Mouse (Mus musculus) midbrain, embryonic 11.5 days (tissue): ENCODE measurements at regions not wholly inside any gene's neighbourhood (a gene's known extent, or its start where the extent isn't known, plus 50 kb on each side); places are given as distances from the start of the nearest gene placed in this dataset.
A peak's percentile ranks its signal among the peaks of the same experiment; 100 is the strongest.
"Not testable (repeated sequence)": the region's sequence is repeated elsewhere in the genome, so short reads cannot be mapped to it uniquely, and the experiment has no call there.

Source experiments
- ATAC-seq: fragments of 200-750 bp; cut with Nextera tagmentation; 2 replicates; pipeline ENCODE4 v1.8.0; 2017; ENCODE audit warnings: moderate TSS enrichment, moderate library complexity; ENCODE audit not compliant: low FRiP score
- DNase-seq: peaks from one replicate; pipeline ENCODE4 v3.0.0; 2015; ENCODE audit warnings: low spot score; ENCODE audit errors: missing footprints
- H3K27ac ChIP-seq: fragments of 300-500 bp; sonication (generic); 2 replicates; pipeline ENCODE4 v1.5.1; 2014; ENCODE audit warnings: low read depth, low read length
- H3K27me3 ChIP-seq: fragments of 300-500 bp; sonication (generic); 2 replicates; pipeline ENCODE4 v1.6.1; 2014; ENCODE audit warnings: mild to moderate bottlenecking, low read length, moderate library complexity, mixed read lengths; ENCODE audit not compliant: control insufficient read depth, insufficient read depth
- H3K36me3 ChIP-seq: fragments of 300-500 bp; sonication (generic); 2 replicates; pipeline ENCODE4 v1.6.1; 2014; ENCODE audit warnings: mild to moderate bottlenecking, low read length, moderate library complexity, mixed read lengths; ENCODE audit not compliant: control insufficient read depth, insufficient read depth
- H3K4me1 ChIP-seq: fragments of 300-500 bp; sonication (generic); 2 replicates; pipeline ENCODE4 v1.6.1; 2014; ENCODE audit warnings: low read length; ENCODE audit not compliant: control insufficient read depth, insufficient read depth
- H3K4me2 ChIP-seq: fragments of 300-500 bp; sonication (generic); 2 replicates; pipeline ENCODE4 v1.6.1; 2014; ENCODE audit warnings: mild to moderate bottlenecking, moderate library complexity
- H3K4me3 ChIP-seq: fragments of 300-500 bp; sonication (generic); 2 replicates; pipeline ENCODE4 v1.5.1; 2014; ENCODE audit warnings: low read depth, low read length
- H3K9ac ChIP-seq: fragments of 300-500 bp; sonication (generic); 2 replicates; pipeline ENCODE4 v1.6.1; 2014; ENCODE audit warnings: low read length
- H3K9me3 ChIP-seq: fragments of 300-500 bp; sonication (generic); 2 replicates; pipeline ENCODE4 v1.6.1; 2016; ENCODE audit warnings: low read length; ENCODE audit not compliant: control insufficient read depth
- WGBS: fragments of 180-500 bp; shearing (Covaris S2); extraction: QIAGEN DNeasy Blood & Tissue Kit; methylation state at CpG from one replicate; pipeline ENCODE4 v1.1.7; 2014; 5-methylcytosine and 5-hydroxymethylcytosine counted together

DNA sequence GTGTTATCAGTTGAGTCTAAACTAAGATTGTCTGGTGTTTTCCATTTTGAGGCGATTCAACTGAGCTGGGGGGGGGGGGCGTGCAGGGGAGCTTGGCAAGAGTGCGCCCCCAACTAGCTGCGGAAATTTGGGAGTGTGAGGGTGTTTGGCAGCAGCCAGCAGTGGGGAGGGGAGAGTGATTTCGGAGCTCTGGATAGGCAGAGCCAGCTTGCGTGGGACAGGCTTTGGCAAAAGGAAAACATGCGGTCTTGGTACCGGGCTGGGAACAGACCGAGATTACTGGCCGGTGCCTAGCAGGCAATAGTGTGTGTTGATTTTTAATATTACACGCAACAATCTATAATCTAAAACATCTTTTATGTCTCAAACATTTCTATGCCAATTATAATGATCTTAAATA, 199.4 kb upstream of the Cdk6 start:
- not testable (repeated sequence) for H3K4me1 ChIP-seq, H3K27me3 ChIP-seq, ATAC-seq, H3K9me3 ChIP-seq, H3K4me2 ChIP-seq, H3K9ac ChIP-seq, H3K4me3 ChIP-seq, H3K36me3 ChIP-seq, H3K27ac ChIP-seq, DNase-seq
- 93% methylated on average over 11 of the region's 11 CpGs for WGBS

DNA sequence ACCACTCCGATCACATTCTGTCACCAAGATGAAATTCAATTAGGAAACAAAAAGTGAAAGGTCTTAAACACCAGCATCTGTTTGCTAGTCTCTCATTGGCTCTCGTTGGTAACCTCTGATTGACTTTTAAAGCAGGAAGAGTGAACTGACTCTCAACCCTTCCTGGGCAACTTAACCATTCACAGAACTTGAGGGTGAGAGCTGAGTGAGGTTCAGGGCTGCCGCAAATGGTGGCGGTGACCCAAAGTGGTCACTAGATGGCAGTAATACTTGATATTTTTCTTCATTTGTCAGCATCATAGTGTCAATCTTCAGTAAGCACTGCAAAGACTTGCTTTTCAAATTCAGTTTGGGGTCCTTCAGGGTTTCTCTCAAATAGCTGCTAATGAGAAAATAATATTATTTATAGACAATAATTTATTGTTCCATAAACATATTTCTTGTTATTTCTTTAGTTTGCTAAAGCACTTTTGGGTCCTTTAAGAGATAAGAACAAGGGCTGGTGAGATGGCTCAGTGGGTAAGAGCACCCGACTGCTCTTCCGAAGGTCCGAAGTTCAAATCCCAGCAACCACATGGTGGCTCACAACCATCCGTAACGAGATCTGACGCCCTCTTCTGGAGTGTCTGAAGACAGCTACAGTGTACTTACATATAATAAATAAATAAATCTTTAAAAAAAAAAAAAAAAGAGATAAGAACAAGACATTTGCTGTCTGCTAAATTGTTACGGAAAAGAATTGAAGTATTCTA, 194.6 kb upstream of the Cdk6 start:
- not testable (repeated sequence) for H3K9me3 ChIP-seq, H3K4me3 ChIP-seq, H3K36me3 ChIP-seq, H3K4me1 ChIP-seq, H3K27me3 ChIP-seq, H3K9ac ChIP-seq, H3K27ac ChIP-seq, H3K4me2 ChIP-seq
- peak; percentile 84 for DNase-seq
- WGBS, result 43% methylated on average over 8 of the region's 11 CpGs
- ATAC-seq, result peak; percentile 65

DNA sequence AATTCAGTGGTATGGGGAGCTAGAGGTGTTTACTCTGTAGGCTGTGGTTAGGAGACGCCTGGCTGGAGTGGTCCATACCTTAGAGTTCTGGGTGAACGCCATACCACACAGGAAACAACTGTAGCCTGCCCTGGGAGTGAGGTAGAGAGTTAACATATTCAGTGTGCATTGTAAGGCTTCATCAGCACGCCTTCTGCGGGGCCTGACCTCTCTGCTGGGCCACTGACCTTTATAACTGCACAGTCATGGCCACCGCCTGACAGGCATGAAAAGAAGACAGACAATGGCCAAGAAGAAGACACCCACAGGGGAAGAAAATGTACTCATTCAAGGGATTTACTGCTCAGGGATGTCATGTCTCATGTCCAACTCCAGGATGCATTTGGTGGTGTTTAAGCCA, 191.4 kb upstream of the Cdk6 start:
- not testable (repeated sequence) for H3K4me2 ChIP-seq, H3K9ac ChIP-seq, H3K27ac ChIP-seq, H3K4me3 ChIP-seq, H3K27me3 ChIP-seq, H3K36me3 ChIP-seq, H3K4me1 ChIP-seq, H3K9me3 ChIP-seq
- DNase-seq (peak; percentile 82), ATAC-seq (peak; percentile 52)
- 24% methylated on average over 5 of the region's 5 CpGs for WGBS

DNA sequence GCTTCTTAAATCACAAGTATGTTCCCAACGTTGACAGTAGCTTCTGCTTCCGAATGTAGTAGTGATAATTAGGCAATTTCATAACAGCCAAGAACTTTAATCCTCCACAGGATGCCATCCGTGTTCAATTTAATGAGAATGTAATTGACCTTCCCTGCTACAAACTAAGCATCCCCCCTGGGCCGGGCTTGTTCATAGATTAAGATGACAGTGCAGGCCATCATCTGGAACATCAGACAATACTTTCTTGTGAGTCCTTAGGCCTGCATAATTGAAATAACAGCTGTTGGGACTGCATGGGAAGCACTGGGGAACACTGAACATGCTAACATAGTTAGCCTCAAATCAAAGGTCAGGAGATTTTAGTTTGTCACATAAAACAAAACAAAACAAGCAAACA, 190.5 kb upstream of the Cdk6 start:
- 47% methylated on average over 4 of the region's 4 CpGs for WGBS
- not testable (repeated sequence) for H3K4me3 ChIP-seq, H3K4me2 ChIP-seq, H3K9me3 ChIP-seq, H3K9ac ChIP-seq, DNase-seq, H3K4me1 ChIP-seq, ATAC-seq, H3K27me3 ChIP-seq, H3K36me3 ChIP-seq
- H3K27ac ChIP-seq, result peak overlapping the region; percentile 9; the same call in 1 of the 2 replicates

DNA sequence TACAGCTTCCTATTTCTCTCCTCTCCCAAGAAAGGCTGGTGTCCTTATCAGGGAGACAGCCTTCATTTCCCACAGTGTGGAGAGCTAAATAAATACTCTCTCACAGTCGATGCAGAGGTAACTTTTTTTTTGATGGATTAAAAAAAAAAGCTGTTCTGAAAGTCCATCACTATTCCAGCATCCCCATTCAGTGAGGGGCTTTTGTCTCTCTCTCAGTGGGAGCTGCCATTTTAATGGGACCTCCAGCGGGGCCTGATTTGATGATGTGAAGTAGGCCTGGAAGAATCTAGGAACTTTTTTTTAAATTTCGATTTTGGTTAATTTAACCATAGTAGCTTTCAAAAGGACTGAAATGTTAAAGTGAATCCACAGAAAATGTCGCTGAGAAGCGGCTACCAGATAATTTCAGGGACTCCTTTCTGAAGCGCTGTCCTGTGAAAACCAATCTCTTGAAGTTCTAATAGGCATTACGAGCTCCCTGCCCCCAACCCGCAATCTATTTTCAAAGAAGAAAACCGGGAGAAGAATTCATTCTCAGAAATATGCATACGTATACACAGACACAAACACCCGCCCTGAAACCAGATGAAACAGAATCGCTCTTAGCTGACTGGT, 189.6 kb upstream of the Cdk6 start:
- H3K27me3 ChIP-seq, H3K4me3 ChIP-seq, H3K4me1 ChIP-seq, H3K36me3 ChIP-seq, H3K9ac ChIP-seq, H3K9me3 ChIP-seq: not testable (repeated sequence)
- ATAC-seq, result peak; percentile 59
- Histone ChIP-seq H3K4me2 (peak overlapping the region; percentile 50), H3K27ac (peak overlapping the region; percentile 9; the same call in 1 of the 2 replicates)
- peak; percentile 89 for DNase-seq
- 2% methylated on average over 12 of the region's 12 CpGs for WGBS

DNA sequence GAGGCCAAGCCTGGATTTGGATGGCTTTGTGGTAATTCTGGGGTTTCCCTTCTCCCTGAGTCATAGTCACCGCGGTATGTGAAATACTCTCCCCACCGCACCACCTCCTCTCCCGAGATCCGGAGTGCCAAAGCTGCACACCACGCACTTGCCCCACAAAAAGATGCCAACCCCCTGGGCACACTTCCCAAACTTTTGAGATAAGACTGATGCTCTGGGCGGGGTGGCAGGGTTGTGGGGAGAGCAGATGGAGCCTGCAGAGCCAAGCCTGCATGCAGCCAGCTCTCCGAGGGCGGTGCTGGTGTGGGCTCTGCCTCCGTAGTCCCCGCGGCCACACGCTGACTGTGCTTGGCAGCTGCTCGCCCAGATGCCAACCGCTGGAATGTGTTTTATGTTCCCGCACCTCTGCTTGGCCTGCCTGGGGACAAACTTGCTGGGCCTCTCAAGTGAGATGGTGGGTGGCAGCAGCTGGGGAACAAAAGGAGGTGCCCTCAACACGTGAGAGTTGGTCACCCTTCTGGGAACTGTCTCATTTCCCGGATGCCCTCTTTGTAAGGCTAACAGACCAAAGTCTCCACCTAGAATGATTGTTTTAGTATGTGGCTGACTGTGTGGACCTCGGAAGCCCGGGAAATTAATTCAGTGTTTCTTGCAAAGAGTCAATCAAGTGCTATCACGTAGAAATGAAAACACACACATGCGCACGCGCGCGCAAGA, 189.0 kb upstream of the Cdk6 start:
- Histone ChIP-seq H3K9ac (peak overlapping the region; percentile 42; the same call in 1 of the 2 replicates), H3K4me3 (peak overlapping the region; percentile 20)

DNA sequence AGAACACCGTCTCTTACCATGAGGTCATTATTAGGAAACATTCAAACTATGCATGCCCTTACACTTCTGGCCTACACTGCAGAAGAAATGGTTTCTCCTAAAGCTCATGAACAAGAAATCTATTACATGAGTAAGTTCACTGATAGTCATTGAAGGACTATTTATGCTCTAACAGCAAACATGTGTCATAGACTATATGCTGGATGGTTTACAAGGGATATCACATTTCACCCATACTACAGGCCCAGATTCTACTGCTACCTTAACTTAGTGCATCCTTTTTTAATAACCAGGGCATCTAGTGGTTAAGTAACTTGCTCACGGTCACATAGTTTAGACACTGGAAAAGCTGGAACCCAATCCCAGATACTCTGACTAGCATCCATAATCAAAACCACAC, 175.8 kb upstream of the Cdk6 start:
- 84% methylated on average over 2 of the region's 2 CpGs for WGBS
- not testable (repeated sequence) for H3K4me1 ChIP-seq, H3K4me3 ChIP-seq, ATAC-seq, H3K9me3 ChIP-seq, H3K4me2 ChIP-seq, H3K36me3 ChIP-seq, H3K9ac ChIP-seq, H3K27ac ChIP-seq, DNase-seq, H3K27me3 ChIP-seq

More for the DNA sequence above, 189.0 kb upstream of the Cdk6 start:
- peak overlapping the region; percentile 84 for H3K27ac ChIP-seq
- not testable (repeated sequence) for H3K27me3 ChIP-seq, H3K4me1 ChIP-seq, H3K9me3 ChIP-seq, H3K36me3 ChIP-seq
- DNase-seq (peak; percentile 94), ATAC-seq (peak; percentile 80)
- 24% methylated on average over 25 of the region's 26 CpGs for WGBS
- H3K4me2 ChIP-seq, result peak overlapping the region; percentile 50

DNA sequence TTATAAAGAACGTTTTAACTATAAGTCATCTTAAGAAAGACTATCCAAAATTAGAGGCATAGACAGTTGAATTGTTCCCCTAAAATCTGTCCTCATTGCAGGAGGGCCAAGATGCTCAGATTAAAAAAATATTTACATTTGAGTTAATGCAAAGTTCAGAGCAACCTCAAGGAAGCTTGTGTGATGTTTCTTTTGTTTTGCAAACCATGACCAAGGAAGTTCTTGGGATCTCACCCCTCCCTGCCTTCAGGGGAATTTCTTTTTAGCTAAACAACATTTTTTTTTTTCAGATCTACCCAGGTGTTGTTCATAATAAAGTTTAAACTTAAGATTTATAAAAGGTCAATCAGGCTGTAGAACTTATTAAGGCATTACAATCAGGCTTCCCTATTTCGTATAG, 174.8 kb upstream of the Cdk6 start:
- not testable (repeated sequence) for H3K27me3 ChIP-seq, H3K4me2 ChIP-seq, H3K36me3 ChIP-seq, ATAC-seq, H3K4me1 ChIP-seq, H3K9ac ChIP-seq, H3K4me3 ChIP-seq, DNase-seq, H3K9me3 ChIP-seq, H3K27ac ChIP-seq
- WGBS, result 77% methylated on average over 2 of the region's 2 CpGs

DNA sequence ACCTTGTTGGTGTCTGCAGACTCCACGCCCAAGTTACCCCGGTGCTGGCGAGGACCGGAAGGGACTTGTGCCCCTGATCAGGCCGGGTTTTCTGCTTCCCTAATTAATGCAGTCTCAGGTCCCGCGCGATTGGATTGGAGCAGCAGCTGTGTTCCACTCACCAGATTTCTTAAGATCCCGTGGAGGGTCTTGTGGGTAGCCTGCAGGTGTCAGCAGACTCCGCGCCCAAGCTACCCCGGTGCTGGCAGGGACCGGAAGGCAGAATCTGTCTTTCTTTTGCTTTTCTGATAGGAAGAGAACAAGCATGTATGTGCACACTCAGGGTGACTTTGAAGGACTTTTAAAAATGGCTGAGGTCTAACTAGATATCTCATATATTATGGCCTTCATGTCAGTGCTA, 147.7 kb upstream of the Cdk6 start:
- not testable (repeated sequence) for ATAC-seq, H3K4me2 ChIP-seq, H3K36me3 ChIP-seq, H3K27ac ChIP-seq, H3K4me3 ChIP-seq, DNase-seq, H3K9ac ChIP-seq, H3K9me3 ChIP-seq, H3K4me1 ChIP-seq, H3K27me3 ChIP-seq
- WGBS, result 88% methylated on average over 13 of the region's 13 CpGs
